Mouse (Mus musculus): ENCODE measurements at regions not wholly inside any gene's neighbourhood (a gene's known extent, or its start where the extent isn't known, plus 50 kb on each side); places are given as distances from the start of the nearest gene placed in this dataset.

DNA sequence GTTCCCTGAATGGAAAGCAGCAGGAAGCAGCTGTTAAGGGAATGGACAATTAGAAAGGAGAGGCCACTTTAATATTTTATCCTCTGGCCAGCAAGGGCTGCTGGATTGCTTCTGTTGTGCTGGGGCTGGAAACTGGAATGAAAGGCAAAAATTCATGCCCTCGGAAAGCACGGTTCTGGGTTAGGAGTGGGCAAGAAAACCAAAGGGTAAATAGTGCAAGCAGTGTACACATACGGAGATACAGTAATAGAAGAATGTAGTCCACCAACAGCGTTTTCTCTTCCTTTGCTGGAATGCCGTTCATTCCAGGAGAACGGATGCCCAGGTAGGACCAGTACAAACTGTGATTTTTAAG is 50.8 kb upstream of the Zfr start:
- no peak for DNase-seq (ENCODE audit: low spot score in 2 of 2)

DNA sequence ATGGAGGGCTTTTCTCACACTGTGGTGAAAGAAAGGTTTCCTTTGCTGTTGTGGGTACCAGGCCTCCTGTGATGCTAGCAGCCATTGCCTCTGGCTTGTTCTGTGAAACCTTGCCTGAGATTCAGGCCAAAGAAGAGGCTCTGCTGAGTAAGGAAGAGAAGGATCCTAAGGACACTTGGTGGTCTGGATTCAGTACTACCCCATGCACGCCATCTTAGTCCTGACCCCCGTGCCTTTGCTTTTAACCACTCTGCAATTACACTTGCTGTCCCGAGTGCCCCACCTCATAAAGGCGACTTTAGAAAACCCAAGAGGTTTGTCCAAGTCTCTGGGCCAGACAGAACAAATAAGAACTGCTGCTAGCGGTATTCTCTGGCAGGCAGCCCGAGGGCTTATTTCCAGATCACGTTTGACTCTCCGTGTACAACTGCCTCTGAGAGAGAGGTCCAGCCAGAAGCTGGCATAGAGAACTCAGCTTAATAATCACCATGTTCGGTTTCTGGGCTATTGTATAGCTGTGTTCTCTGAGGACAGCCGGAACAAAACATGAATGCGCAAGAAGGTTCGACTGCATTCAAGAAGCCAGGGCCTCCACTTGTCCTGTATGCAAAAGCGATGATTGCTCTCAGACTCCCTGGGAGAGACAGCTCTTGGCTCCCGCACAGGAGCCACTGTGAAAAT is 51.3 kb upstream of the Zfr start:
- peak; percentile 42 to 63 for DNase-seq (ENCODE audit: low spot score in 2 of 2)

DNA sequence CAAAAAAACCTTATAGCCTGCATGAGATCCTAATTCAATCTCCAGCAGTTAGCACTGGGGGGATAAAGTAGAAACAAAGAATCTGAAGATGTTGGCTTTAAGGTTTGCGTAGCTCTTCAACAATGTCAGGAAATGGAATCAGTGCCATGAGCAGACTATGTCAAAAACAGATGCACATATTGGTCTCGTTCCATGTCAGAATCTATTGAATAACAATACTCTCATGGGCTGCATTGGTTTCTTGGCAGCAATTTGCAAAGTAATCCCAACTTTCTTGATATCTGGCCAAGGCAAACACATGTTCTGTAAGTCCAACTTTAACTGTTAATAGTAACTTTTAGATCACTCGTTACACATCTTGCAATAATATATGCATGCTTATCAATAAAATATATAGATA is 58.1 kb upstream of the Sub1 start:
- no peak for DNase-seq (ENCODE audit: low spot score in 2 of 2)

DNA sequence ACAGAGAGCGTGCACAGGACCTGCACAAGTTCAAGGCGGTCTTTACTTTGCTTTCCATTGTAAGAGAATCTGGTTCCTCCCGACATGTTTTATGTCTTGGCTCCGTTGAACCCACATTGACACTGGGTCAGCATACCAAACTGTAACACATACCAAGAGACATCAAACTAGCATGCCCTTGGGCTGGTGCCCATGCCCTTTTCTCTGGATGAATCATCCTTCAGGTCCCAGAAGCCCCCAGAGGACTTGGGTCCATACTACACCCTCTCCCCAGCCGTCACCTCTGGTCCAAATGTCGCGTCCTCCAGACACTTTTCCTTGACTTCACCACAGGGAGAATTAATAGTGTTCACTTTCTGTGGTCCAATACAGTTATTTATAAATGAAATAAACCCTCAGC is 56.8 kb upstream of the Sub1 start:
- DNase-seq (ENCODE audit: low spot score in 2 of 2): no peak

DNA sequence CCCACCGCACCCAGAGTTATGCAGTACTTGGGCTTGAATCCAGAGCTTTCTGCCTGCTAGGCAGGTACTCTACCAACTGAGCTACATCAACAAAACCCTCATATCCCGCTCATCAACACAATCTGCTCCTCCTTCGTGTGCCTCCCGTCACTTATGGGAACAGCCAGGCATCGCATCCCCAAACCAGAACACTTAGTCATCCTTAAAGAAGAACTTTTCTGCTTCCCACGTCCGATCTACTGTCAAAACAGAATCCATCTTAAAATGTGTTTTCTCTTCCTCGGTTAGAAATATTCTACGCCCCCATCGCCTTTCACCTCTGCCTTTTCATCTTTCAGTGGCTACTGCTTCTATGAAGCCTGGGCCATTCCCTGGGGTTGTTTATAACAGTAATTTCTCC is 52.2 kb upstream of the Sub1 start:
- DNase-seq (ENCODE audit: low spot score in 2 of 2): no peak

DNA sequence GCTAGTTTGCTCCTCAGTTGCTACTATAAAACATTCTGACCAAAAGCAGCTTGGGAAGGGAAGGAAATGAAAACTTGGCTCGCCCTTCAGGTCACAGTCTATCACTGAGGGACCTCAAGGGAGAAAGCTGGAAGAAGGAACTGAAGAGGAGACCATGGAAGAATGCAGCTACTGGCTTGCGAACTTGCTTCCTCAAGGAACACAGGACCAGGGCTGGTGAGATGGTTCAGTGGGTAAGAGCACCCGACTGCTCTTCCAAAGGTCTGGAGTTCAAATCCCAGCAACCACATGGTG is 51.4 kb upstream of the Sub1 start:
- DNase-seq (ENCODE audit: low spot score in 2 of 2): no peak

DNA sequence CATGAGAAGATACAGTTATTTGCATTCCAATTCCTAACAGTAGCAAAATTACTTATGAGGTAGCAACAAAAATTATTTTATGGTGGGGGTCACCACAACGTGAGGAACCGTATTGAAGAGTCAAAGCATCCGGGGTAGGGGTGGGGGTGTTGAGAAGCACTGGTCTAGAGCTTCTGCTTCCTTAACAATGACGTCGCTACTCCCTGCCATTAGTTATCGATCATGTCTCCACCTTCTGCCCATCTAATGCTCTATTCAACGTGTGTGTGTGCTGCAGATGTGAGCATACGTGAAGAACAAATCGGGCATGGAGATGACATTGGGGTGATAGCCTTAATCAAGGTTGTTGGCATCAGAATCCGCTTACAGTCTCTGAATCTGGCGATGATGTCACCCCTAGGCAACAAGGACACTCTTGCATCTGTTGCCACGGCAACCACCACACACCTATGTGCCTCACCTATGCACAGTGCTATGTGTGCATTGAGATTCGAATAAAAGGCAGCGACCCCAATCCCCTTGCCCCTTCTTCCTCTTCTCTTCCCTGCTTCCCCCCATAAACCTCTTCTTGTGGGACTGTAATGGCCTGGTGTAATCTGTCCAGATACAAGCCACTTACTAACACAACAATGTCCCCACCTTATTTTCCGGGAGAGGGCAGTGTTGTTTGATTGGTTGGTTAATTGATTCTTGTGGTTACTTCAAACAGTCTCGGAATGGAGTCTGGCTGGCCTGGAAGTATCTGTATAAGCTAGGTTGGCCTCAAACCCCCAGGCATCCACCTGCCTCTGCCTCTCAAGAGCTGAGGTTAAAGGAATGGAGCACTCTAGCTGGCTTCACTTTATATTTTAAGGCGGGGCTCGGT is 50.8 kb upstream of the Sub1 start:
- DNase-seq (ENCODE audit: low spot score in 2 of 2): no peak

All from frontal cortex, postnatal 14 days (tissue).